Mouse (Mus musculus) cerebellum, adult 2 months (tissue): ENCODE measurements around the gene Ypel5.

ENCODE experiments used
- CTCF ChIP-seq: fragments of 200-500 bp; IDR thresholded peaks from 2 replicates; pipeline ENCODE4 v1.5.1; 2011; ENCODE audit warnings: low read depth, mild to moderate bottlenecking, control low read depth, low read length, moderate library complexity, borderline replicate concordance; ENCODE audit not compliant: insufficient read depth
- POLR2A ChIP-seq: fragments of 200-500 bp; IDR thresholded peaks from 2 replicates; pipeline ENCODE4 v1.6.1; 2011; ENCODE audit warnings: low read length, control low read depth, borderline replicate concordance; ENCODE audit not compliant: insufficient read depth

DNA sequence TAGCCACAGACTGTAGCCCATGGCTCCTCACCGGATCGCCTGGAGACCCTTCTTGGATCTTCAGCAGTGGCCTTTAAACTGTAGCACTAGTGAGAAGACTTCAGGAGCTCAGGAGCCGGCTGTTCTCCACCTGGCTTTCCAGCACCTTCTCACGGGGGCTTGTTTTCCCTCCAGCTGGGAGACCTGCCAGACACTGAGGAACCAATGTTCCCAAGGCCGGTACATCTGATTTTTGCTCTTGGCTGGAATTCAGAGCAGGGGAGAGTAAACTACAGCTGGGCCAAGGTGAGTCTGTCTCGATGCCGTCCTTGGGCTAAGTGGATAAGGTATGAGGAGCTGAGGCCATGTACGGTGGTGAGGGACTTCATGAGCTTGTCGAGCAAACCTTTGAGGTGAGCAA is 42.7 kb downstream of the Ypel5 start:
- TF ChIP-seq CTCF (no peak), POLR2A (no peak)
